Mouse (Mus musculus) kidney, embryonic 14.5 days (tissue): Measurements from ENCODE around the gene Cmip. TPM values are rescaled to one million over a fixed set of nuclear protein-coding genes. Genes with fewer than 3 reads are reported as not detected.

ENCODE experiments used
- ATAC-seq: fragments of 200-750 bp; cut with Nextera tagmentation; 2 replicates; pipeline ENCODE4 v1.8.0; 2017; ENCODE audit warnings: moderate number of reproducible peaks, mild to moderate bottlenecking, moderate TSS enrichment, moderate library complexity; ENCODE audit not compliant: low FRiP score, low TSS enrichment
- H3K27ac ChIP-seq: fragments of 300-500 bp; sonication (generic); 2 replicates; pipeline ENCODE4 v1.5.1; 2014; ENCODE audit warnings: low read depth, mild to moderate bottlenecking, low read length, moderate library complexity, mixed read lengths
- H3K27me3 ChIP-seq: fragments of 300-500 bp; sonication (generic); 2 replicates; pipeline ENCODE4 v1.6.1; 2014; ENCODE audit warnings: mild to moderate bottlenecking, low read length; ENCODE audit not compliant: control insufficient read depth, insufficient read depth
- H3K36me3 ChIP-seq: fragments of 300-500 bp; sonication (generic); 2 replicates; pipeline ENCODE4 v1.6.1; 2014; ENCODE audit warnings: low read length, mixed read lengths; ENCODE audit not compliant: control insufficient read depth, insufficient read depth
- H3K4me1 ChIP-seq: fragments of 300-500 bp; sonication (generic); 2 replicates; pipeline ENCODE4 v1.6.1; 2014; ENCODE audit warnings: low read length, mixed read lengths; ENCODE audit not compliant: control insufficient read depth, insufficient read depth
- H3K4me2 ChIP-seq: fragments of 300-500 bp; sonication (generic); replicated peaks from 2 replicates; pipeline ENCODE4 v1.6.1; 2014; ENCODE audit warnings: low read depth, mild to moderate bottlenecking, low read length
- H3K4me3 ChIP-seq: fragments of 300-500 bp; sonication (generic); 2 replicates; pipeline ENCODE4 v1.5.1; 2014; ENCODE audit warnings: mild to moderate bottlenecking, low read length
- H3K9ac ChIP-seq: fragments of 300-500 bp; sonication (generic); 2 replicates; pipeline ENCODE4 v1.6.1; 2014; ENCODE audit warnings: low read depth, mild to moderate bottlenecking, low read length, moderate library complexity
- H3K9me3 ChIP-seq: fragments of 300-500 bp; sonication (generic); 2 replicates; pipeline ENCODE4 v1.6.1; 2016; ENCODE audit warnings: low read length; ENCODE audit not compliant: control insufficient read depth
- WGBS: fragments of 180-500 bp; shearing (Covaris S2); extraction: QIAGEN DNeasy Blood & Tissue Kit; methylation state at CpG from one replicate; pipeline ENCODE4 v1.1.7; 2014; 5-methylcytosine and 5-hydroxymethylcytosine counted together
- polyA plus RNA-seq: library from polyadenylated mRNA; unstranded; fragments of >200 nt; fragmentation: Nextera tagmentation; extraction: Ambion mirVana; gene quantifications from 2 replicates; pipeline ENCODE4 v1.2.1, GENCODE M21; 2014

Cmip gene
- polyA plus RNA-seq, 1 experiment from 2014 or later: 22.9 TPM

GRCm38 (mm10) chr8:117355111-117355831 is 98.4 kb downstream of the Cmip start:
- Histone ChIP-seq H3K4me2 (no peak overlapping the region), H3K9ac (no peak overlapping the region), H3K4me1 (peaks cover 29% of the 10 kb centered on the region), H3K4me3 (no peak overlapping the region), H3K9me3 (no peaks in the 10 kb centered on the region), H3K36me3 (no peaks in the 10 kb centered on the region), H3K27ac (peak overlapping the region; percentile 30; the same call in 1 of the 2 replicates), H3K27me3 (no peaks in the 10 kb centered on the region)
- WGBS: 60% methylated on average over 12 of the region's 12 CpGs
- peak; percentile 28; the same call in 1 of the 2 replicates for ATAC-seq

GRCm38 (mm10) chr8:117356109-117356672 is 99.3 kb downstream of the Cmip start:
- no peaks in the 10 kb centered on the region for H3K27me3 ChIP-seq
- H3K4me2 ChIP-seq: no peak overlapping the region
- no peaks in the 10 kb centered on the region for H3K9me3 ChIP-seq
- H3K4me3 ChIP-seq: no peak overlapping the region
- WGBS: 59% methylated on average over 13 of the region's 13 CpGs
- no peak for ATAC-seq
- H3K27ac ChIP-seq: no peak overlapping the region; the same call in 1 of the 2 replicates
- H3K9ac ChIP-seq: no peak overlapping the region
- peaks cover 32% of the 10 kb centered on the region for H3K4me1 ChIP-seq
- H3K36me3 ChIP-seq: no peaks in the 10 kb centered on the region

GRCm38 (mm10) chr8:117357491-117358467 is 100.9 kb downstream of the Cmip start:
- H3K36me3 ChIP-seq: no peaks in the 10 kb centered on the region
- H3K27me3 ChIP-seq: no peaks in the 10 kb centered on the region
- no peak for ATAC-seq
- H3K4me3 ChIP-seq: no peak overlapping the region
- WGBS: 82% methylated on average over 16 of the region's 16 CpGs
- no peak overlapping the region for H3K27ac ChIP-seq
- H3K9me3 ChIP-seq: no peaks in the 10 kb centered on the region
- H3K4me2 ChIP-seq: no peak overlapping the region
- peaks cover 37% of the 10 kb centered on the region for H3K4me1 ChIP-seq
- no peak overlapping the region for H3K9ac ChIP-seq

DNA sequence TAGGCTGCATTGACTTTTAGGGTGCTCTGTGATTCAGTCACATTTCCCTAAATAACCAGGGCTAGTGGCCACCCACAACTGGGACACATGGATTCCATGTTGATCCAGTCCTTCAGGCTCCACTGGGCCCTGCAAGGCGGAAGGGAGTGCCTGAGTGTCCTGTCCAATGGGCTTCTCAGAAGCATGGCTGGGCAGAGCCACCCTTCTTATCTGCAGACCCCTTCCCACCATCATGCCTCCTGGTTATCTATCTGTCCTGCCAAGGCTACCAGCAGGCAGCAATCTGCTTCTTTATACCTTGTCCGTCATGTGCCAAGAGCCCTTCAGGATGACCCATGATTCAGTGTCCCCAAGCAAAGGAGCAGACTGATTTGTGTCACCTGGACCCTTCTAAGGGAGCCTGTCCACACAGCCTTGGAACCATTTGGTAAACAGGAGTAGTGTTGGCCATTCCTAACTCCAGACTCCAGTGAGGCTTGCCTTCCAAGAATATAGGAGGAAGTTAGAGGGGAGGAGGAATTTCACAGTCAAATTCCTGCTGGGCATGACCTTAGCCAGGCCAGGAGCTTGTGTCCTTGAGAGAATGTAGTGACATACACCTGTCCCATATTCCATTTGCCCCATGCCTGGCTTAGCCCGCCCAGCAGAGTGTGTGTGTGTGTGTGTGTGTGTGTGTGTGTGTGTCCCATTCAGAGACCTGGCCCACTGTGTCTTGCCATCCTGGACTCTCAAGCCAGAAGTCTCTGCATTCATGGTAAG is 103.5 kb downstream of the Cmip start:
- Histone ChIP-seq H3K27ac (no peak overlapping the region), H3K4me3 (no peak overlapping the region), H3K9me3 (no peaks in the 10 kb centered on the region), H3K9ac (no peak overlapping the region), H3K4me2 (no peak overlapping the region), H3K4me1 (peaks cover 48% of the 10 kb centered on the region), H3K36me3 (no peaks in the 10 kb centered on the region), H3K27me3 (no peaks in the 10 kb centered on the region)
- 92% methylated on average over 3 of the region's 3 CpGs for WGBS
- ATAC-seq: no peak

GRCm38 (mm10) chr8:117361595-117362437 is 105.0 kb downstream of the Cmip start:
- Histone ChIP-seq H3K9ac (no peak overlapping the region), H3K27ac (peak overlapping the region; percentile 49; the same call in 1 of the 2 replicates), H3K4me2 (no peak overlapping the region), H3K4me1 (peaks cover 36% of the 10 kb centered on the region), H3K27me3 (no peaks in the 10 kb centered on the region), H3K4me3 (no peak overlapping the region), H3K9me3 (no peaks in the 10 kb centered on the region), H3K36me3 (no peaks in the 10 kb centered on the region)
- peak; percentile 58; the same call in 1 of the 2 replicates for ATAC-seq
- 62% methylated on average over 12 of the region's 12 CpGs for WGBS

GRCm38 (mm10) chr8:117362438-117362726 is 105.5 kb downstream of the Cmip start:
- H3K4me3 ChIP-seq: no peak overlapping the region
- no peaks in the 10 kb centered on the region for H3K27me3 ChIP-seq
- H3K4me2 ChIP-seq: no peak overlapping the region
- ATAC-seq: no peak; the same call in 1 of the 2 replicates
- H3K9ac ChIP-seq: no peak overlapping the region
- peaks cover 36% of the 10 kb centered on the region for H3K4me1 ChIP-seq
- peak overlapping the region; percentile 49; the same call in 1 of the 2 replicates for H3K27ac ChIP-seq
- H3K9me3 ChIP-seq: no peaks in the 10 kb centered on the region
- no peaks in the 10 kb centered on the region for H3K36me3 ChIP-seq
- WGBS: 22% methylated on average over 2 of the region's 2 CpGs

DNA sequence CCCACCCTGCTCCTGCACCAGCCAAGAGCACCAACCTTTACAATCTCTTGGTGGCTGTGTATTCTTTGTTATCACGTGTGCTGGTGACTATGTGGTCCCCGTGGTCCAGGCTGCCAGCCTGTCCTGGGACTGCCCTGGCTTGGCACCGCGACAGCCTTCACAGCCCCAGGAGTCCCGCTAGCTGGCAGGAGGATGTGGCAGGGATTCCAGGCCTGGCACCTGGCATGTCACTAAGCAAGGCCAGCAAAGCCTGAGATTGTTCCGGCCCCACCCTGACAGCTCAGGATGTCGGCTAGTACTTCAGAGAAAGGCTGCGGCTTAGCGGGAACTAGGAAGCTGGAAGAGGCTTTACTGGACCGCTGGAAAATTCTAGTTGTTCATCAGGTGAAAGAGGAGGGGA is 106.4 kb downstream of the Cmip start:
- H3K9ac ChIP-seq: no peak overlapping the region
- H3K4me2 ChIP-seq: no peak overlapping the region
- H3K36me3 ChIP-seq: no peaks in the 10 kb centered on the region
- ATAC-seq: no peak
- H3K27me3 ChIP-seq: no peaks in the 10 kb centered on the region
- no peak overlapping the region for H3K4me3 ChIP-seq
- no peaks in the 10 kb centered on the region for H3K9me3 ChIP-seq
- WGBS: 84% methylated on average over 10 of the region's 10 CpGs
- peaks cover 39% of the 10 kb centered on the region for H3K4me1 ChIP-seq
- peak overlapping the region; percentile 47; the same call in 1 of the 2 replicates for H3K27ac ChIP-seq
